Mouse (Mus musculus) A20 (cell line): ENCODE results near the gene Evx2.
A peak's percentile ranks its signal among the peaks of the same experiment; 100 is the strongest.

Experiments
- DNase-seq: peaks from one replicate; pipeline ENCODE4 v3.0.0-alpha.2; 2011; ENCODE audit warnings: low read depth, low spot score

Evx2 gene

GRCm38 (mm10) chr2:74695813-74696430 is 36.6 kb upstream of the Evx2 start:
- DNase-seq: no peak

DNA sequence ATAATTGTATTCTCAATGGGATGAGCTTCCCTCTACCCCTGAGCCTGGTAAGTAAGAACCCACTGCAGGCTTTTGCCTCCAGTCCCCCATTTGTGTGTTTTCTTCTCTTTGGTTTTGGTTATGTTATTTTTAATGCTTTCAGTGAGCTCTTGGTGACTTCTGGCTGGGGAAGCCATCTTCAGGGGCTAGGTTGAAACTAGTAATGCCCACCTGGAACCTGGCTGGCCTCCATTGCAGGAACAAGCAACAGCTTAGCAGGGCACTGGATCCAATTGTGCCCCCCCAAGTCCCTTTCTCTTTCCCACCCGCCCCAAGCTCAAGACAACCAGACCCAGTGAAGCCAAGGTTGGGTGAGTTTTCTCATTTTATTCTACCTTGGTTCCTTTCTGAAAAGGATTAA is 36.0 kb upstream of the Evx2 start:
- DNase-seq: no peak

GRCm38 (mm10) chr2:74694066-74694465 is 34.7 kb upstream of the Evx2 start:
- DNase-seq: no peak

GRCm38 (mm10) chr2:74693432-74693827 is 34.1 kb upstream of the Evx2 start:
- DNase-seq: no peak

GRCm38 (mm10) chr2:74692808-74693431 is 33.6 kb upstream of the Evx2 start:
- no peak for DNase-seq

- no peak for DNase-seq
Measured at GRCm38 (mm10) chr2:74691995-74692807, 32.8 kb upstream of the Evx2 start.

GRCm38 (mm10) chr2:74691022-74691951 is 31.9 kb upstream of the Evx2 start, which contains the start of gene Hoxd10:
Gene Hoxd10 (plus strand): TSS chr2:74691924.
- DNase-seq: no peak

GRCm38 (mm10) chr2:74690338-74690716 is 31.0 kb upstream of the Evx2 start:
- no peak for DNase-seq

DNA sequence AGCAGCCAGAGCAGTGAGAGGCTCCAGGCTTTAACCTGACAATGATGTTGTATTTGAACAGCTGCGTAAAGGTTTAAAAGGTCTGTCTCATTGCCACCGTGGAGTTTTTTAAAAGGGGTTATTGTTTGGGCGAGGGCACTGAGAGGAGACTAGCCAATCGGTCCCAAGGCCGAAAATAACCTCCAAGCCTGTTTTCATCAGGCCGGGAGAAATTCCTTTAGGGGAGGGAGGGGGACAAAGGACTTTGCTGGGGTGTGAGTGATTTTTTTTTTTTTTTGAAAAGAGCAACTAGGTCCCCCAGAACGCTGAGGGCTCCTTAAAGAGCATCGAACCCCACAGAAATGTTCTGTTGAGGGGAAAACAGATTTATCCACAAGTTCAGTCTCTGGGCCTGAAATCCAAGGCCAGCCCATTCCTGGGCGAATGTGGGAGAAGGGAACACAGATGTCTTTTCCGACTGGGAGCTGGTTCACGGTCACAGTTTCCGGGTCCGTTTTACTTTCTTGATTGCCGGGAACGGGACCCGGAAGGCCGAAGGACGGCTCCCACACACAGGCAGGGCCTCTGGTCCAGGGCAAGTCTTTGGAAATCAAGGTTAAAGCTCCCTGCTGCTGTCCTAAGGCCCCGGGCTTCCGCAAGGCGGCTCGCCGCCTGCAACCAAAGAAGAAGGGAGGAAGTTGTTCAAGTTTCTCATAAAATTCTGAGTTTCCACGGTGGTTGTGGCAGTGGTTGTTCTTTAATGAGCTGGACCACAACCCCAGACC is 30.4 kb upstream of the Evx2 start:
- DNase-seq: no peak

- DNase-seq: no peak
Measured at GRCm38 (mm10) chr2:74688795-74689573, 29.6 kb upstream of the Evx2 start.

- DNase-seq: no peak
Measured at GRCm38 (mm10) chr2:74687698-74688555, 28.6 kb upstream of the Evx2 start.

- no peak for DNase-seq
Measured at GRCm38 (mm10) chr2:74686988-74687697, 27.8 kb upstream of the Evx2 start.

DNA sequence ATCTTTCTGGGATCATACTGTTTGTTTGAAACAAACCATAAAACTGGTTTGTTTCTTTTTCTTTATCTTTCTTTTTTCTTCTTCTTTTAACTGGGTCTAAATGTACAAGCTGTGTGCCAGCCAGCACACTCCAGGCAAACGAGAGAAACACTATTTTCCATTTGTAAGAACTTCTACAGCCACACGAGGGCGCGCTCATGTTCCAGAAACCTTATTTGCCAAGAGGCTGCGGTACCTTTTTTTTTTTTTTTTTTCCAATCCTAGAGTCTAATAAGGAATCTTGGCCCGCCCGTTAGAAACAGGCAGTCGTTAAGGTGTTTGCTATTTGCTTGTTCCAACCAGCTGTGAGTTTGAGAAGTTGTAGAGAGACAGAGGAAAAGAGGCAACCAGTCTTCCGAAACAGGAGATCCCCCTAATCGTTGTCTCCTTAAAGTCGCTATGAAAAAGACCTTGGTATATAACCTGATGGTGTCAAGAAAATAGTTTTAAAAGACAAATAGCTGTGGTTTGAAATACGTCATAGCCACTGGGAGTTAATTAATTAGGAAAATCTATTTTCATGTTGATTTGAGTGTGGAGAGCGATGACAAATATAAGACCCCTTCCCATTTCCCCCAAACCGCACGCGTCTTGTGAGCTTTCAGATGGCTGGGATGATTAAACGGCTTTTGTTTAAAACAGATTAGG is 27.1 kb upstream of the Evx2 start:
- DNase-seq: peak; percentile 35

DNA sequence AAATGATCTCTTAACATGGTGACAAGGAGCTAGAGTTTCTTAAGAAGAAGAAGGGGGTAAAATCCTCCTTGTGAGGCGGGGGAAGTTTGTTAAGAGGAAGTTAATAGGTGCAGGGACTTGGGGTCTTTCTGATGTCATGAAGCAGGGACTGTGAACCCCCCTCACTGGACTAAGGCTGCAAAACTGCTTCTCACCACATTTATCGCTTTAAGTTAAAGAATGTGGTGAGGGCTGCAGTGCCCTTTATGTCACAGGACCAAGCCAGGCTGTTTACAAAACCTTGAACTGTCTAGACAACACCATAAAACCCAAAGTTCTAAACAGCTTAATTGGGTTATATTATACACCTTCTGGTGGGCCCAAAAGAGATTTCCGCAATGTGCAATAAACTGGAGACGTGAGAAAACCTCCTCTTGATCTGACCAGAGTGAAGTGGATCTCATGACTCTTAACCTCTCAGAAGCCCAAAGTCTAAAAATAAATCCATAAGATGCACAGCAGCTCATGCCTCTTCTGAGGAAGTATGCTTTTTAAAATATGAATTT is 25.8 kb upstream of the Evx2 start:
- DNase-seq: no peak

DNA sequence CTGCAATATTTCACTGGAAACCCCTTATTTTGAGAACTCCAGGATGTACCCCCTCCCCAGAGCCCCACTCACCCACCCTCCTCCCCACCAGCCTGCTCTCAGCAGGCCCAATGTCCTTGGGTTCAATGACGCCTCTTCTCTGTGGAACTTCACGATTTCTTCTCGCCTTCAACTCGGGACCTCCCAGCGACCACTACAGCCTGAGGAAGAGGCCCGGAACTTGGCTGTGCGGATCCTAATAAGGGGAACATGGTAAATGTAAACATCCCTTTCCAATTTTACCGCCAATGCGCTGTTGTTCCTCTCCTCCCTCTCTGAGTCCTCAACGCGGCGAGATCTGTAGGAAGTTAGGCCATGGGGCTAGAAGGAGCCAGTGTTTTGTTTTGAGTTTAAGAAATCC is 24.7 kb upstream of the Evx2 start:
- no peak for DNase-seq

DNA sequence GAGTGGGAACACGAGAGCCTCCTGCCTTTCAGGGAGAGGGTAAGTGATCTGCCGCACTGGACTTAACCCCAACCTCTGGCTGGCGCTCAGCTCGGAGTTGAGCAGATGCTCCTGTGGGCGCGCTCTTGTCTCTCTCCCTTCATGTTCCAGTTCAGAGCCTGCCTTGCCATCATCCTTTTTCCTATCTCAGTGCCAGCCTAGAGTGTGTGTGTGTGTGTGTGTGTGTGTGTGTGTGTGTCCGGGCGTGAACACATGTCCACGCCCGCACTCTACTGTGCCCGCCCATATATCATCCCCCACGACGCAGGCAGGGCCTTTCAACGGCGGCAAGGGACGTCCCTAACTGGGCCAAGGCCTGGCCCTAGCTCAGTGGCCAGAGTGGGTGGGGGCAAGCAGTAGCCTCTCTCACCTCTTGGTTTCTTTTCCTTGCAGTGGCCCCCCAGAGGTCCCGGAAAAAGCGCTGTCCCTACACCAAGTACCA is 24.2 kb upstream of the Evx2 start:
- no peak for DNase-seq

- no peak for DNase-seq
Measured at GRCm38 (mm10) chr2:74682796-74683195, 23.4 kb upstream of the Evx2 start.
